Mouse (Mus musculus) lung, postnatal 0 days (tissue): Measurements from ENCODE around the gene Ranbp1.

Experiments used
- CTCF ChIP-seq: IDR thresholded peaks from 2 replicates; pipeline ENCODE4 v1.5.1; 2016; ENCODE audit warnings: antibody characterized with exemption, mild to moderate bottlenecking
- EP300 ChIP-seq: IDR thresholded peaks from 2 replicates; pipeline ENCODE4 v1.6.1; 2016; ENCODE audit warnings: antibody characterized with exemption, mild to moderate bottlenecking, control low read depth

- TF ChIP-seq CTCF, result no peak
- TF ChIP-seq EP300, result no peak
Observed at GRCm38 (mm10) chr16:18229622-18230021, 18.9 kb downstream of the Ranbp1 start.
